Mouse (Mus musculus) small intestine, adult 2 months (tissue): ENCODE data around the gene Nup107.

ENCODE experiments used
- CTCF ChIP-seq: fragments of 200-500 bp; IDR thresholded peaks from 2 replicates; pipeline ENCODE4 v1.5.1; 2012; ENCODE audit warnings: low read depth, mild to moderate bottlenecking, control low read depth, inconsistent platforms, low read length, moderate library complexity, mixed read lengths; ENCODE audit not compliant: insufficient replicate concordance, insufficient read length; ENCODE audit errors: extremely low read depth
- POLR2A ChIP-seq: fragments of 200-500 bp; IDR thresholded peaks from 2 replicates; pipeline ENCODE4 v1.6.1; 2012; ENCODE audit warnings: low read depth, mild to moderate bottlenecking, control low read depth, inconsistent platforms, low read length, moderate library complexity

GRCm38 (mm10) chr10:117828536-117828935 is 36.0 kb upstream of the Nup107 start:
- TF ChIP-seq POLR2A (no peak), CTCF (no peak)
